Mouse (Mus musculus) liver, embryonic 14.5 days (tissue): Measurements from ENCODE around the gene Scel. TPM values are rescaled to one million over a fixed set of nuclear protein-coding genes. Genes with fewer than 3 reads are reported as not detected.

Source experiments
- ATAC-seq: fragments of 200-750 bp; cut with Nextera tagmentation; 2 replicates; pipeline ENCODE4 v1.8.0; 2017; ENCODE audit warnings: moderate number of reproducible peaks, mild to moderate bottlenecking, moderate library complexity; ENCODE audit not compliant: insufficient read depth
- DNase-seq, 3 experiments: peaks; one replicate each; pipeline ENCODE4 v3.0.0-alpha.2; 2012 to 2013; ENCODE audit warnings: low read depth in 3 of 3, low spot score in 3 of 3
- H3K27ac ChIP-seq: fragments of 300-500 bp; sonication (generic); 2 replicates; pipeline ENCODE4 v1.5.1; 2014; ENCODE audit warnings: moderate library complexity, mild to moderate bottlenecking, control low read depth, inconsistent platforms
- H3K27me3 ChIP-seq: fragments of 300-500 bp; sonication (generic); 2 replicates; pipeline ENCODE4 v1.6.1; 2014; ENCODE audit warnings: mild to moderate bottlenecking, low read length, moderate library complexity; ENCODE audit not compliant: control insufficient read depth, insufficient read depth
- H3K36me3 ChIP-seq: fragments of 300-500 bp; sonication (generic); replicated peaks from 2 replicates; pipeline ENCODE4 v1.6.1; 2014; ENCODE audit warnings: low read depth; ENCODE audit not compliant: control insufficient read depth, insufficient read depth
- H3K4me1 ChIP-seq, 2 experiments: fragments of 200-500 bp in 1 of 2; fragments of 300-500 bp in 1 of 2; sonication (generic) in 1 of 2; replicated peaks; 2 replicates each; pipeline ENCODE4 v1.6.1; 2012 to 2014; ENCODE audit warnings: antibody characterized with exemption in 1 of 2, inconsistent platforms in 1 of 2, low read length in 1 of 2; ENCODE audit not compliant: control insufficient read depth in 2 of 2, insufficient read depth in 2 of 2
- H3K4me2 ChIP-seq: fragments of 300-500 bp; sonication (generic); 2 replicates; pipeline ENCODE4 v1.6.1; 2014; ENCODE audit warnings: low read depth, mild to moderate bottlenecking, control low read depth, moderate library complexity
- H3K4me3 ChIP-seq, 2 experiments: fragments of 200-500 bp in 1 of 2; fragments of 300-500 bp in 1 of 2; sonication (generic) in 1 of 2; 2 replicates each; pipeline ENCODE4 v1.5.1; 2012 to 2014; ENCODE audit warnings: low read depth in 2 of 2, low read length in 2 of 2, mild to moderate bottlenecking in 2 of 2, control low read depth in 1 of 2, inconsistent platforms in 1 of 2, moderate library complexity in 1 of 2; ENCODE audit not compliant: insufficient read depth in 1 of 2
- H3K9ac ChIP-seq: fragments of 300-500 bp; sonication (generic); replicated peaks from 2 replicates; pipeline ENCODE4 v1.6.1; 2014; ENCODE audit warnings: mild to moderate bottlenecking, control low read depth, moderate library complexity
- H3K9me3 ChIP-seq: fragments of 300-500 bp; sonication (generic); 2 replicates; pipeline ENCODE4 v1.6.1; 2016; ENCODE audit warnings: low read length, mixed read lengths; ENCODE audit not compliant: control insufficient read depth
- CTCF ChIP-seq: IDR thresholded peaks from 2 replicates; pipeline ENCODE4 v1.5.1; 2016; ENCODE audit warnings: antibody characterized with exemption, low read depth, control low read depth
- EP300 ChIP-seq: IDR thresholded peaks from 2 replicates; pipeline ENCODE4 v1.6.1; 2016; ENCODE audit warnings: antibody characterized with exemption, low read depth
- WGBS: fragments of 180-500 bp; shearing (Covaris S2); extraction: QIAGEN DNeasy Blood & Tissue Kit; methylation state at CpG from one replicate; pipeline ENCODE4 v1.1.7; 2014; ENCODE audit not compliant: insufficient replicate concordance; 5-methylcytosine and 5-hydroxymethylcytosine counted together
- polyA plus RNA-seq, 2 experiments: library from polyadenylated mRNA; depleted of rRNA in 1 of 2; stranded (reverse) in 1 of 2; unstranded in 1 of 2; fragments of >200 nt; fragmentation: Nextera tagmentation in 1 of 2; extraction: Ambion mirVana in 1 of 2; gene quantifications; 2 replicates each; pipeline versions ENCODE4 v1.2.1 to v1.2.3; 2012 to 2014

Scel gene
- polyA plus RNA-seq, 2 experiments = 0.06 to 0.08 TPM

DNA sequence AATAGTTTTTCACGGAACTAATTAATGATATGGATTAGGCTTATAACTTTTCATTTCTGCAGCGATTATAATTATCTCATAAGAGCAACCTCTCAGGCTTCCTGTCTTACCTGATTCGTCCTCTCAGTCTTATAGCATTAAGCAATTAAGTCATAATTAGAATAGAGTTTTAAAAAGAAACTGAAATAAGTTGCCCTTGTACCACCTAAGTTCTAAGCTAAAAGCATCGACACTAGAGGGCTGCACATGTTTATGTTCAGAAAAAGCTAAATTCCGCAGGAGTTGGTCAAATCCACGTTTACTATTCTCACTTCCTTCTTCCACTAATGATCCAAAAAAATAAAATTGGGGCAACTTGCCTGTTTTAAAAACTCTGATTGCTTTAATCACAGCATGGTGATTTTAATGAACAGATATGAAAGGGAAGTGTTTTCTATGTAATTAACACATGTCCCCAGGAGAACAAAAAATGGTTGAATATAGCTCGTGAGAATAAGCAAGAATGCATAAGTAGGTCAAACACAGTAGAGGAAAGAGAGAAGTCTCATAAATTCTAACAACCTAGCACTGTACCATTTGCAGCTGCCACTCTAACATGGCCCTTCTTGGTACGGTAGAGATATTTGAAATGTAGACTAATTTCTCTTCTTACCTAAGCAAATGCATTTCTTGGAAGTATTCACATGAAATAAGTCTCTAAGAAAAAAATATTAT is 48.4 kb downstream of the Scel start:
- DNase-seq = no peak

DNA sequence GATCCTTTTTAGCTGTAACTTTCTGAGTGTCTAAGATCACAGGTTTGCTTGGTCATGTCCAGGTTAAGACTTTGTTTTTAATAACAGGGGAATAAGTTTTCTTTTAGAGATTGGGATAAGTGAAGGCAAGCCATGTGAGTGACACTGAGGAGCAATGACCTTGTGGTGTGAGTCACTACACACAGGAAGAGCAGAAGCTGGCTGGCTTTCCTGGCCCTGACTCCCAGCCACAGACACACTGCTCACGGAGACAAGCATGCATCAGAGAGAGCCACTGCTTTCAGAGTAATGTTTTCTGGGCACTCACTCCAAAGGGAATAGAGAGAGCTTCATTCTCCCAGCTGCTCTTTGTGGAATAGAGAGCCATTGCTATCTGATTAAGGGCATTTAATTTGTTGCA is 54.8 kb downstream of the Scel start:
- Histone ChIP-seq H3K36me3 (no peaks in the 10 kb centered on the region), H3K9ac (no peak overlapping the region), H3K4me2 (no peak overlapping the region), H3K27me3 (no peaks in the 10 kb centered on the region), H3K4me3 (no peak overlapping the region), H3K9me3 (no peaks in the 10 kb centered on the region), H3K27ac (no peak overlapping the region), H3K4me1 (no peaks in the 10 kb centered on the region)
- 25% methylated on average over 1 of the region's 1 CpGs for WGBS
- TF ChIP-seq CTCF (no peak), EP300 (no peak)
- no peak for DNase-seq
- no peak for ATAC-seq

More for the DNA sequence above, 48.4 kb downstream of the Scel start:
- TF ChIP-seq EP300 (no peak), CTCF (no peak)
- Histone ChIP-seq H3K36me3 (no peaks in the 10 kb centered on the region), H3K27ac (no peak overlapping the region), H3K4me1 (no peaks in the 10 kb centered on the region), H3K4me2 (no peak overlapping the region), H3K9ac (no peak overlapping the region), H3K4me3 (no peak overlapping the region), H3K9me3 (no peaks in the 10 kb centered on the region), H3K27me3 (no peaks in the 10 kb centered on the region)
- WGBS = 57% methylated on average over 8 of the region's 8 CpGs
- ATAC-seq = no peak

DNA sequence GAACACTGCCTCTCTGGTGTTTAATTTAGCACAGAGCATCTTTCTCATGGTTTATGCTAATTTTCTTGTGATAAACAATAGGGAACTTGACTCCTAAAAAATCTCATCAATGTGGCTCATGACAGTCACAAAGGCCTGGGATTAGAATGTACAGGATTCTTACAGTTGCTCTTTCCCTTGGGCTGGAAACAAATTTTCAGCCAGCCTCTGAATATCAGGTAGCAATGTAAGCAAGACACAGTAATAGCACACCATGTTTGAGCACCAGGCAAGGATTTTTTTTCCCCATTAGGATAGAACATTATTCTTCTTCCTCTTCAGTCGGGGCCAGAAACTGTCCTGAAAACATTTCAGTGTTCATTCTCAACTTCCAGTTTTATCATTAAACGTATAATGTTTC is 55.3 kb downstream of the Scel start:
- Histone ChIP-seq H3K27me3 (no peaks in the 10 kb centered on the region), H3K4me1 (no peaks in the 10 kb centered on the region), H3K9ac (no peak overlapping the region), H3K36me3 (no peaks in the 10 kb centered on the region), H3K4me2 (no peak overlapping the region), H3K27ac (no peak overlapping the region), H3K4me3 (no peak overlapping the region), H3K9me3 (no peaks in the 10 kb centered on the region)
- no peak for ATAC-seq
- no peak for DNase-seq
- TF ChIP-seq EP300 (no peak), CTCF (no peak)
- 35% methylated on average over 2 of the region's 2 CpGs for WGBS

DNA sequence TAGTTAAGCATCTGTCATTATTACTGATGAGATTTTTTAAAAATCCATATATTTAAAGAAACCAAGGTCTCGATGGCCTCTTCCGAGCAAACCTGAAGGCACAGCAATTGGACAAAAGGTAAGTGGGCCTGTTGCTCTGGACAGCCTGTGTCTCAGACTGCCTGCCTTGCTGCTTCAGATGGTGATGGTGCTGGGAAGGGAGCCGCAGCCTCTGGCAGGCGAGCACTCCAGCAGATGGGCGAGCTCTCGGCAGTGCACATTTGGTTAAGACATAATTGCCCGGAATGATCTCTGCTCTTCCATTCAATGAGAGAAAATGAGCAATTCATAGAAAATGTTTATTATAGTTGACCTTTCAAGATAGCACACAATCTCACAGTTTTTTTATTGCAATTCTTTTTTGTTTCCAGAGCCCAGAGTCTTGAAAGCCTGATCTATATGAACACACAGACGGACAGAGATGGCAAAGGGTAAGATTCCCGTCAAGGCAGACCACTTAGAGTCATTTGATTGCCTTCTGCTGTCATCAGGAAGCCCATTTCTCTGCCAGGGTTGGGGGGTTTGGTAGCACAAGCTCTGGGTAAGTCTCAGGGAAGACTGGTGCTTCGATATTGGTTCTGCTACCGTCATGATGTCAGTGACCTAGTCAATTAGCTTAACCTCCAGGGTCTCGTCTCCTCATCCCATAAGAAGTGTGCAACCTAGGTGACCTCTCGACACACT is 58.6 kb downstream of the Scel start:
- Histone ChIP-seq H3K4me3 (no peak overlapping the region), H3K27me3 (no peaks in the 10 kb centered on the region), H3K9ac (no peak overlapping the region), H3K4me1 (no peaks in the 10 kb centered on the region), H3K36me3 (no peaks in the 10 kb centered on the region), H3K9me3 (no peaks in the 10 kb centered on the region), H3K4me2 (no peak overlapping the region), H3K27ac (no peak overlapping the region)
- ATAC-seq (no peak), DNase-seq (no peak)
- 60% methylated on average over 13 of the region's 13 CpGs for WGBS
- TF ChIP-seq CTCF (no peak), EP300 (no peak)

DNA sequence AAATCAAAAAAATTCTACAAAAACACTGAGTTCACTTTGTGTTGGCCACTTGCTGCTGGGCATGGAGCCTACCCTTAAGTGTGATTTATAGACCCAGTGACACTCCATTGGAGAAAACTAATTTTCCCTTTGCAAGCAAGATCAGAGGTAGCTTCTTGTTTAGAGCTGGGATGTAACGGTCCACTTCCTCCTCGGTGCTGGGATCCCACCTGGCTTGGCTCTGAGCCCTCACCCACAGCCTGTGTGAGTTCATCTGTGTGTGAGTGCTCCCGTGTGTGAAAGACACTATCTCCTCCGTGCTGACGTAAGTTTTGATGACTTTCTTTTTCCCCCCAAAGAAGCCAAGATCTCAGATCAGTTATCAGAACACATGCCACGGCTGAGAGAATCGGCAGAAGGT is 62.7 kb downstream of the Scel start:
- Histone ChIP-seq H3K9me3 (no peaks in the 10 kb centered on the region), H3K36me3 (no peaks in the 10 kb centered on the region), H3K27me3 (no peaks in the 10 kb centered on the region), H3K4me2 (no peak overlapping the region), H3K4me1 (no peaks in the 10 kb centered on the region), H3K9ac (no peak overlapping the region), H3K4me3 (no peak overlapping the region), H3K27ac (no peak overlapping the region)
- TF ChIP-seq CTCF = no peak
- TF ChIP-seq EP300 = no peak
- WGBS = 59% methylated on average over 7 of the region's 7 CpGs
- ATAC-seq (no peak), DNase-seq (no peak)
